Mouse (Mus musculus) urinary bladder, postnatal 36 days (tissue): ENCODE data around the gene Htr7.
A peak's percentile ranks its signal among the peaks of the same experiment; 100 is the strongest.

Experiments used
- DNase-seq, 2 experiments: peaks; one replicate each; pipeline ENCODE4 v3.0.0; 2022; ENCODE audit warnings: low spot score in 2 of 2, mixed read lengths in 1 of 2

The Htr7 gene

DNA sequence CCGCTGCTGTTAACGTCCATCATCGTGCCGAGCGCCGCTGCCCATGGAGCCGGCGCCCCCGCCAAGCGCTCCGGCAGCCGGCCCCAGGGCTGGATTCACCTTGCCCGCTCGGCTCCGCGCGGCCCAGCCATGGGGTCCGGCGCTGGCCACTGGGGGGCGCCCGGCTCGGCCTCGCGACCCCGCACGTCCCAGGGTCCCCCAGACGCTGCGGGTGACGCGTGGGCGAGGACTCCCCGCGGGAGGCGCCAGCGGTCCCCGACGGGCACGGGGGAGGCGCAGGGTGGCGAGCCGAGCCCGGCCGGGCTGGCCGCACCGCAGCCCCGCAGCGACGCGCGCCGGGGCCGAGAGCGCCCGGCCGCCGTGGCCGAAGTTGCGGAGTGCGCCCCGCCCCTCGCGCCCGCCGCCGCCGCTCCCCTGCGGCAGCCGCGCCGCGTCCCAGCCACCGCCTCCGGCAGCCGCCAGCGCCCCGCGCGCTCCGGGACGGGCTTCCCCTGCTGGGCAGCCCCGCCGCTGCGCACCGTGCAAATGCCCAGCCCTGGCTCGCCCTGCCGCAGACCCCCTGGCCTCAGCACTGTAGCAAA, at the start of gene Htr7:
Htr7 (minus strand) TSS at position 277 of the 581 bp plus-strand sequence.
- no peak for DNase-seq

DNA sequence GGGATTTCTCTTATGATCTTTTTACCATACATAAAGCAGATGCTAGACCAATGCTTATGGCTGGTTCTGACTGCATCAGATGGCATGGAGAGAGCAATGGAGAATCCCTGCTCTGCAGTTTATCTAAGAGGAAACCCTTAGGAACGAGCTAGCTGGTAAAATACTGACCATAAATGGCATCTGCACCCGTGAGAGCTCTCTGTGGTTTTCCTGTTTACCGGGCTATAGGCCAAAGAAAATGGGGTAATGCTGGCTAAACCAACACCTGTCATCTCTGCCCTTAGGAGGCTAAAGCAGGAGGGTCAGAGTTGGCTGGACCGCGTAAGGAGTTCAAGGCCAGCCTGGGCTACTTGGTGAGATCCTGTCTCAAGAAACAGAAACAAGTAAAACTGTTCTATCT, 46.6 kb upstream of the Htr7 start:
- DNase-seq: no peak

DNA sequence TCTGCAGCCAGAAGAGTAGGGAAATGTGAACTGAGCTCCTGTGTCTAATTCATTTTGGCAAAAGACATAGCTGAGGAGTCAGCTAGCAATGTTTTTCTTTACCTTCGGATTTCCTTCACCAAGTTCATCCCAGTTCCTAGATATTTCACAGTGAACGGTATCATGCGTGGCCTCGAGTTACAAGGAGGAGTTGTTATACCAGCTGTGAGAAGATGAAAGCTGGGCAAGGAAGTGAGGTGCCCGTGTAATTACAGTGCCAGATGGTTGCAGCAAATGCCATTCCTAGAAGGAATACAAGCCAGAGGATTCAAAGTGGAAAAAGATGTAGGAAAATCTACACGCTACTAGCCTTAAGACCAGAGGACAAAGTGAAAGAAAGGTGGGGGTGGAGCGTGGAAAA, 41.6 kb upstream of the Htr7 start:
- DNase-seq: no peak

DNA sequence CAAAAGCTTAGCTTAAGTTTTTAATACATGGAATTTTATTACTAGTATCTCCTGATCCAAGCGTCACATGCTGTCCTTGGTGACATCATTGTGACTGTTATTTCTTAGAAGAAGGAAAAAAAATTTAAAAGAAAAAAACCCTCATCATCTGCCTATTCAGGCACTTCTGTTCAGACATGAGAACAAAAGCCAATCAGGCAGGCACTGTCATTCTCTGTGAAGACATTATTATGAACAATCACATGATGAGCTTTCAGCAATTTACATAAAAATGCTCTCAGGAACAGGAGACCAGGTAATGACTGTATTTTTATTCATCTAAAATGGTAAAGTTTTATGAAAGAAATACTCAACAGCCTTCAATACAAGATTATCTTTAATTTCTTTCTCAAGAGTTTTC, 41.0 kb upstream of the Htr7 start:
- DNase-seq: no peak

DNA sequence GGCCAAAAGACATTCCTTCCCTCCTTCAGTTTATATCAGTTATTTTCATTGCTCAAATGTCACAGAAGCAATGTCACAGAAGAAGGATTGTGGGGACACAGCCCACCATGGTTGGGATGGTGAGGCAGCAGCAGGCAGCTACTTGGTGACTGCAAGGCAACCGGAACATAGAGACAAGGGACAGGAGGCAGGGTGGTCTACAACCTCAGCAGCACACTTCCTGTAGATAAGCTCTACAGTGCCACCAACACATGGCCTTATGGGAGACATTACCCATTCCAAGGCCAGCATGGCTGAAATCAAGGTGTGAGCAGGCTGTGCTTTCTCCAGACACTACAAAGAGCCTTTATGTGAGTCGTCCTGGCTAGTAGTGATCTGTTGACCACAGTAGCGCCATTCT, 39.9 kb upstream of the Htr7 start:
- no peak for DNase-seq

DNA sequence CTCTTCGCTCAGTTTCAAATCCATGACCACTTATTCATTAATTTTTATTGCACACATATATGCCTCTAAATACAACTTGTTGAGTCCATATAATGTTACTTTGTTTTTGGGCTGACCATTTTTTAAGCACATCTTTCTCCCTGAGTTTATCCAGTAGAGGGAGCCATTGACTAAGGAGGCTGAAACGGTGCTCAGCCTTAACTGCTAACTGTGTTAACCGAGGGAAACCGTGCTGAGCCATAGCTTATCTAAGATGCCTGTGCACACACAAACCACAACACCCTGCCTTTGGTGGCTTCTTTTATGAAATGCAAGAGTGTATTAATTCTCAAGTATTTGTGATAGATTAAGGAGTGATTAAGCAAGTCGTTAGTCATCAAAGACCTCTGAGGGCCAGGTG, 33.5 kb upstream of the Htr7 start:
- DNase-seq: no peak

DNA sequence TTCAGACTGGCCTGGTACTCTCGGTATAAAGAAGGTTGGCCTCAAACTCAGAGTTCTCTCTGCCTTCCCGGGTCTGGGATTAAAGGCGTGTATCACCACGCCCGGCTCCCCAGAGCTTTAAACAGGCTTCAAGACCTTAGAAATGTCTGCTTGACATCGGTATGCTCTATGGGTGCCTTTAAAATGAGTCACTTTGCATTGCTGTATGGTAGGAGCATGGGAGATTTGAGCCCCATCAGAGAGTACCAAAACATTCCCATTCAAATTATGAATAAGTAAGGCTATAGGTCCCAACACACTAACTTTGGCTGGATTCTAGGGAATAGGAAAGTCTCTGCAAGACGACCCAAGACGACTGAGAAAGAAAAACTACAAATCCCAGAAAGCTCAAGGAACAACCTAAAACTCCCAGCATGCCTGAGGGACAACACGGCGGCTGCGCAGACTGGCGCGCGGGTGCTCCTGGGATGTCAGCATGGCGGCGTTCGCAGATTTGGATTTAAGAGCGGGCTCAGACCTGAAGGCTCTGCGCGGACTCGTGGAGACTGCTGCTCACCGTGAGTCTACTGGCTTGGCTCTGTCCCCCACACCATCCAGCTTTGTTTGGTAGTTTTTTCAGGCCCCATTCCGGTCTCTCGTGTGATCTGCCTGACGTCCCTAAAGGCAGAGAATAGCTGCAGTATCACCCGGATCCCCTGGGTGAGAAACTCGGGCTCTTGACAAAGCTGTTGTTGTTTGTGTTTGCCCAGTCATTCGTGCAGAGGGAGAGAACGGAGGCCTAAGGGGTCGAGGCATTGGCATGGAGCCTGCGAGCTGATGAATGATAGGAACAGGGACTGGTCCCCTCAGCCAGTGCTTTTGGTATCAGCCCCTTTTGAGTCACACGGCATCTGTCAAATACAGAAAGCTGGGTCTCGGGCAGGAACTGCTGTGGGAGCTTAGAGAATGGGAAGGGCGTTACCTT, 26.2 kb upstream of the Htr7 start, which contains the start of gene Rpp30:
Rpp30 (plus strand) TSS at position 455 of the 964 bp plus-strand sequence.
- DNase-seq: peak; percentile 55 to 83

DNA sequence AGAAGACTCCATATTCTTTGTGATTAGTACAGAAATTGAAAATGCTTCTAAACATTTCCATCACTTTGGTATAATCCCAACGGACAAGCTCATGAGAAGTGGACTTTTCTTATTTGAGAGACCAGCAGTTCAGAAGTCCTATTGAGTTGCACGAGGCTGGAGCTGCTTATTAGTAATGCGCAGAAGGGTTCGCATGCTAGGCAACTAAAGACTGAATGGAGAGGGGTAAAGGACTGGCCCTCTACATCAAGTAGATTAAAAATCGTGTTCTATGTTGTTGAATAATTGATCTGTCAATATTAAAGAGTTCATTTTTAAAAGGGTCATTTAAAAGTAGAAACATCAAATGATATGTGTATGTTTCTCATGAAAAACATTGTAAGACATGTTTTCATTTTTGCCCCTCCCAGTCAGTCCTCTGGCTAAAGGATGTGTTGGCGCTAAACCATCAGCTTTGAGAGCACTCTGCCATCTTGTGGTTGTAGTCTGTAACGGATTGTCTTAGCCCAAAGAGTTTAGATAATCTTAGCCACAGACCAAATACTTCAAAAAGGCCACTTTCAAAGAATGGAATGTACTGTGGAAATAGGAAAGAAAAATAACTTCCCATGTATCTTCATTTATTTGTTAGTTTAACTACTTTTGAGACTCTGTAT, 25.4 kb upstream of the Htr7 start:
- peak; percentile 1 to 21 for DNase-seq

DNA sequence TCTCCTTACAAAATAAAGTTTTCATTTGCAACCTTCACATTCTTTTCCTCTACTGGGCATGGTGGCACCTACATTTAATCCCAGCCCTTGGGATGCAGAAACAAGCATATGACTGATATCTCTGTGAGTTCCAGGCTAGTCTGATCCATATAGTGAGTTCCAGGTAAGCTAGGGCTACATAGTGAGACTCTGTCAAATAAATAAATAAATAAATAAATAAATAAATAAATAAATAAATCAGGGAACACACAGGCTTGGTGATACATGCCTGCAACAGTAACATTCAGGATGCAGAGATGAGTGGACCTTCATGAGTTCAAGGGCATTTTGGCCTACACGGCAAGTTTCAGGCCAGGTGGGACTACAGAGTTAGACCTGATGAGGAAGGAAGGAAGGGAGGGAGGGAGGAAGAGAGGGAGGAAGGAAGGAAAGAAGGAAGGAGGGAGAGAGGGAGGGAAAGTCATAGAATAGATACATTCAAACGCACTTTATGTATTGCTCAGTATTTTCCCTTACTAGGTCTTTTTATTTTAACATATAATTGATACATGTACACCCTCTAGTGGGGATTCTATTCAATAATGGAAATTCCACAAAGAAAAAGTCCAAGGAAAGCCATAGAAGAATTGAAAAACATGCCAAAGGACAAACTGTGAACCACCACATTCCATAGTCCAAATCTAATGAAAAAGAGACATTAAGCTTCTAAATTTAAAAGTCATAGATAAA, 5.7 kb upstream of the Htr7 start:
- DNase-seq: no peak

DNA sequence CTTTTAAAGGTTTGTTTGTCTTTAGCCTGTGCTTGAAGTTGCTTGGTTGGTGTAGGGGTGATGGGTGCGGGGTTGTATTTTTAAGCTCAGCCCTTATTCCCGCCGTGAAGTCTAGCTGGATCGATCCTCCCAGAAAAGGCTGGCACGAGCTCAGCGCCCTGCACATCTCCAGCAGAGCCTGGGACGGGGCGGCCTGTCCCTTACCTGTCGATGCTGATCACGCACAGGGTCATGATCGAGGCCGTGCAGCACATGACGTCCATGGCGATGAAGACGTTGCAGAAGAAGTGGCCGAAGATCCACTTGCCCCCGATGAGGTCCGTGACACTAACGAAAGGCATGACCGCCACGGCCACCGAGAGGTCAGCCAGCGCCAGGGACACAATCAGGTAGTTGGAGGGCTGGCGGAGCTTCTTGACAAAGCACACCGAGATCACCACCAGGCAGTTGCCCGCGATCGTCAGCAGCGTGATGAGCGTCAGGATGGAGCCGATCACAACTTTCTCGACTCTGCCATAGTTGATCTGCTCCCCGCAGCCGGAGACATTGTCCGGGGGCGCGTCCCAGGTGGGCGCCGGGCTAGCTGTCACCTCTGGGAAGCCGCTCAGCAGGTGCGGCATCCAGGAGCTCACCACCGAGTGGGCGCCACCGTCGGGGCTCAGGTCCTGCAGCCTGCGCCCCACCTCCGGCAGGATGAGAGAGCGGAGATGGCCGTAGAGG, 645 bp downstream of the Htr7 start:
- DNase-seq: no peak

DNA sequence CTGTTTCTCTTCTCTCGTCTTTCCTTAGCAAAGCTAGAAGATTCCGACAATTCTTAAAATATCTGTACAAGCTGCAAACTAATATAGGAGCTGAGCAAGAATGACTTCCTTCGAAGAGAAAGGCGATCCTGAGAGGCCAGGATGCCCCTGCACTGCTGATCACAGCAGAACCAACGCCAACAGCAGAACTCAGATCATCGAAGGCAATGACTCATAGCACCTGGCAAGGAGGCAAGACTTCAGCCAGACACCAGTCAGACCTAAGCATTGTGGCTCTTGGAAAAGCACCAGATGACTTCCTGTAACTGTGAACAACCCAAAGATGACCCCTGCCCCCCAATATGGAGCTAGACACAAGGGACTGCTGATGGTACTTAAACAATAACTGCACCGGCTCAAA, 11.3 kb downstream of the Htr7 start:
- DNase-seq: no peak

DNA sequence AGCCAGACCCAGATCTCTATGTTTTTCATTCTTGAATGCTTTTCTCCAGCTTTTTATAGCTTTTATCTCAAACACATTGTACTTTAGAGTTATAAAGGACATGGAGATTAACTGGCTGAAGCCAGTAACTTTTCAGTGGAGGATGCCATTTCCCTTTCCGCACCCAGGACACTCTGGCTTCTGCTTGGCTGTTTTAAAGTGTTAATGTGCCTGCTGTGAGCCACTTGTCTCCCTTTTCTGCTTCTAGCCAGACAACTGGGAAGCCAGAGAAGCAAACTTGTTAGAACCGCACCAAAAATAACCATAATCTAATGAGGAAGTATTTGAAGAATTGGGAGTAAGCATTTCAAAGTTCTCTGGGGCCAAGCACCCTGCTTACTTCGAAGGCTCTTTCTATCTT, 42.5 kb downstream of the Htr7 start:
- DNase-seq: no peak

DNA sequence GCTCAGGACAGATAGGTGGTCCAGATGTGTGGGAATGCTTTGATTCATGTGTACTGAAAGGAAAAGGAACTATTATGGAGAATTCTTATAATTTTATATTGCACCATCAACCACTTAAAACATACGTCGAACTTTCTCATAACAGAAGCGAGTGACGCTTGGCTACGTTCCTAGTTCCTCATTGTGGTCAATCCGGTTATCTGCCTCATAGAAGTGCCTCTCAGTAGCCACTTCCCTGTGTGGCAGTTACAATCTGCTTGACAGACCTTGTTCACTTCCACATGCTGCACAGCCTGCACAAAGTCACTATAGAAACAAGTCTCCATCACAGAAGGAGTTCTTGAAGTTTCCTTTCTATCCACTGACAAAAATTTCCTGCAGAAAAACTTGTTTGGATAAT, 51.0 kb downstream of the Htr7 start:
- peak in 1 of 2 experiments; percentile 2 for DNase-seq

DNA sequence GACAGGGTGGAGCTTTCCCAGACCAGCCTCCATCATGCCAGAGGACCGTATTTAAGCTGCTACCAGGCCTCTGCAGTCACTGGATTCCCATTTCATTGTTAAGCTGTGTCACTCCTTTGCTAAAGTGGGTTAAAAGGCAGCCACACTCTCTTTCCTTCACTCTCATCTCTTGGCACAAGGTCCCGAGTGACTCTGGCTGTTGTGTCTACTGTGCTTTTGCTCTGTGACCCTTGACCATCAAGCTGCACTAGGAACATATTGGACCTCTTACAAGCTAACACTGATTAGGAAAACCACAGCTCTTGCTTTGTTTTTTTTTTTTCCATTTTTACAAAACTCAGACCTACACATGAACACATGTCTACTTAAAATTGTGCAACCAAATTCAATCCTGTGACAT, 52.3 kb downstream of the Htr7 start:
- no peak for DNase-seq

DNA sequence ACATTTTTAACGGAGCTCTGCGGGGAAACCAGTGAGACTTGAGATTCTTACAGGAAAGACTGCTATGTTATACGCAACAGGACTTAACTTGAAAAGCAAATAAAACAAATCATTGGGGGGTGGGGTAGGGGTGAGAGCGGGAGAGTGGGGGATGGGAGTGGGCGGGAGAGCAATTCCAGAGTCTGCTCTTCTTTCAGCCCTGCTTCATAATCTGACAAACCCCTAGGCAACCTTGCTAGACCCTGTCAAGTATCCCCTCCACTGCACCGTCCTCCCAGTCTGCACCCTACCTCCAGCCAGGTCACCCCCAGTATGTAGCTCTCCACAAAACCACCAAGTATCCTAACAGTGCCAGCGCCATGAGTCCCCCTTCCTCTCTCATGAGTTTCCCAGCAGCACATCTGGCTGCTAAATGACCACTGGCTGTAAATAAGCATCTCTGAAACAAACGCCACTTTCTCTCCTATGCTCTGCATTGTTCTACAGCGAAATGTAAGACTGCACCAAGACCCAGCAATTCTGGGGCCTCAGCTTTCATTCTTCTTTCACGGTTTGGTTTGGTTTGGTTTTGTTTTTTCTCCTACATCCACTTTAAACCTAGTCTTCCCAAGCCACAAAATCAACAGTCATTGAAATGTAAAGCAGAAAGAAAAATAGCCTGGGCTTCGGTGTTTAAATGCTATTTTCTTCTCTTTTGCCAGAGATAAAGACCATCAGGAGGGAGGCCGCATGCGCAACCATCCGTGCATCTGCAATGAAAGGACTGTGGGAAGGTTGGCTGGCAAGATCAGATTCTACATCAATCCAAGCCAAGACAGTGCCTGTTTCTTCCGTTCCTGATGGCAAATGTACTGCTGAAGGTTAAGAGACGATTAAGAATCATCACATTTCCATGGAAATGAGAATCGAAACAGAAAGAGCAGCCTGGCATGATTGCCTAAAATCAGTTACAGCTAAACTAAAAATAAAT, 54.5 kb downstream of the Htr7 start:
- DNase-seq: no peak

DNA sequence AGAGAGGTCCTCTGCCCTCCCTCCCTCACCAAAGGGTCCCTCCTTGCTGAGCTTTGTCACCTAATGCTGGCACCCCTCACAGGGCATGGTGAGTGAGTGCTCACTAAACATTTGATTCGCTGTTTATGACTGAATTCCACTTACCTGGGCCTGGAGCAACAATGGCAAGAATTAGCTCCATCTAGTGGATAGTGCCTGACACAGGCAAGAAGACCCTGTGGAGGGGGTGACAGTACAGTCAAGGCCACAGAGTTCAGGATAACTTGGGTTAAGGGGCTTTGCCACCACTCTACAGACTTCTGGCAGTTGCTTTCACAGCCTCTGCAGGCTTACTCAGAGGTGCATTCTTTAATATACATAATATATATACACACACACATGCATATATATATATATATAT, 55.8 kb downstream of the Htr7 start:
- DNase-seq: no peak

DNA sequence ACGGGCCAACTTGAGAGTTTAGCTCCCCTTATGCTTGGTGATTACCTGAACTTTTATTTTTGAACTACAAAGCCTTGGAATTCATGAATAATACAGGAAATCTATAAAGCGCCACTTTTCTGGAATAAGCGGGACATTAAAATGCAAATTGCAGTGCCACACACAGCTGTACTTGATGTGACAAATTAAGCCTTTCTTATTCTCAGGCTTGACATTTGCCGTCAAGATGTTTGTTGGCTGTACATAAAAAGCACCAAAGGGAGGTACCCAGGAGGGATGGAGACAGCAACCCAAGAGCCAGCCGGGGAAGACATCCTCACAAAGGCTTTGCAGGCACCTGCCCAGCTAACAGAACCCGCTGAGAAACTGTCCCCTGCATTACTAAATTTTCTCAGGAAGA, 56.4 kb downstream of the Htr7 start:
- no peak for DNase-seq

DNA sequence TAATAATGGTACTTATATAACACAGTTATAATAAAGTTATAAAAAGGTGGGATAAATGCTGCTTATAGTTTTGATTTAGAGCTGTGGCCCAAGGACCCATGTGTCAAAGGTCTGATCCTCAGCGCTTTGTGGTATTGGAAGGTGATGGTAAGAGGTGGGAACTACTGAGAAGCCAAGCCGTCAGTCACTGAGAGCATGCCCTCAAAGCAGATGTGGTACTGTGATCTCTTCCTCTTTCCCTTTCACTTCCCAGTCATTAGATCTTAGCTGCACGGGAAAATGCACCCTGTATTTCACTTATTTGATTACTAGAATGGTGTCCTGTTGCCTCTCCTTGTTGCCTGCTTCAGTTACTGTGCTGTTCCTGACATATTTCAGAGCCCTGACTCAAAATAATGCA, 59.9 kb downstream of the Htr7 start:
- DNase-seq: no peak

DNA sequence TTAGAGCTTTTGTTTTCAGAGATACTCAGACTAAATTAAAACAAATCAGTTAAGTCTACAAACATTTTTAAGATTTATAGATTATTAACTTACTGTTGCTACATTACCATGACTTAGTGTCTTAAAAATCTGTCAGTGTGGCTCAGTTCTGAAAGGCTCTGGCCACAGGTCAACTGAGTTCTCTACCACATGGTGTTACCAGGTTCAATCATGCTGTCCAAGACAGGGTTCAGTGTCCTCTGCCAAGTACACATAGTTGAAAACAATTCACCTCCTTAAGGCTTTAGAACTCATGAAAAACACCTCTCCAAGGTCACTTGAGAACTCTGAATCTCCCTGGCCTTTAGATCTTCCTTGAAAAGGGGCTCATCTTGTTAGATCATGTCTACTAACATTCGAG, 69.8 kb downstream of the Htr7 start:
- no peak for DNase-seq

DNA sequence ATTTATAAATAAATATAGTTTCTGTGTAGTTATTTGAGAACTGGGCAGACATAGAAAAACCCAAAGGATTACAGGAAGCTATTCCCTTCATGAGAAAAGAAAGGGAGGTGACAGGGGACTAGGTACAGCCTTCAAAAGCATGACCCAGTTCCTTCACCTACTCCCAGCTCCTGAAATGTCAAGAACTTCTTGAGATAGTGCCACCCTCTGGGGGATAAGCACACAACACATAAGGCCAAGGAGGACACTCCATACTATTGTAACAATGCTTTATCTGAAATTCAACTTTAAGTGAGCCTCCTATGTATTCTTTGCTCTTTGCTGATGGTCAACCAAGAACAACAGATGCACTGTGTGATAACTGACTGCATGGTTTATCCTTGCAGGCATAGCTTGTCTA, 82.6 kb downstream of the Htr7 start:
- DNase-seq: no peak
